Mouse (Mus musculus): Measurements from ENCODE around the gene Dtl. TPM values are rescaled to one million over a fixed set of nuclear protein-coding genes. Genes with fewer than 3 reads are reported as not detected.

Gene Dtl
- total RNA-seq, 1 experiment, result 43.6 TPM

DNA sequence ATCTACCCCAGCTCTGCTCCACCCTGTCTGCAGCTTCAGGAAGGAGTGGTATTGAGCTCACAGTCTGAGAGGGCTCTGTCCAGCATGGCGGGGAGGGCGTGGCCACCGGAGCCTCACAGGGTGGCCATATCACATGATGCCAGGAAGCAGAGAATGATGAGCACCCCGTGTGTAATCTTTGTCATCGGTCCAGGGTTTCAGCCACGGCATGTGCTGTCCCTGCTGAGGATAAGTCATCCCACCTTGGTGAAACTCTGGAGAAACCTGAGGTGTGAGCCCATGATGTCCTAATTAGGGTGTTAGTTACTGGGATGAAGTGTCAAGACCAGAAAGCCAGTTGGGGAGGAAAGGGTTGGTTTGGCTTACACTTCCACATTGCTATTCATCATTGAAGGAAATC, 33.7 kb upstream of the Dtl start:
- H3K4me3 ChIP-seq (ENCODE audit: insufficient read depth in 1 of 2, low read depth in 1 of 2, low read length in 2 of 2, poor library complexity in 1 of 2, severe bottlenecking in 1 of 2), result no peak overlapping the region
- H3K36me3 ChIP-seq (ENCODE audit: control insufficient read depth, insufficient read depth, low read length, poor library complexity, severe bottlenecking), result peaks cover 46% of the 10 kb centered on the region
- no peak overlapping the region for H3K9ac ChIP-seq (ENCODE audit: insufficient read depth, low read depth, low read length, poor library complexity, severe bottlenecking)
- TF ChIP-seq CHD2 (IDR thresholded peaks at IDR 0.05; ENCODE audit: low read depth, low read length) (no peak), HCFC1 (IDR thresholded peaks at IDR 0.05; ENCODE audit: borderline replicate concordance, insufficient read depth, low read length) (no peak), MAFK (IDR thresholded peaks at IDR 0.05; ENCODE audit: insufficient read depth, low read depth, low read length) (no peak), ZC3H11A (IDR thresholded peaks at IDR 0.05; ENCODE audit: borderline replicate concordance, low read depth, low read length) (no peak), ZNF384 (IDR thresholded peaks at IDR 0.05; ENCODE audit: low read depth, low read length) (no peak)
- H3K27ac ChIP-seq (ENCODE audit: insufficient read depth, low read depth, low read length, poor library complexity, severe bottlenecking), result no peak overlapping the region
- in situ Hi-C loops (cut with MboI; ENCODE audit: low sequenced_read_pairs in 2 of 2, unreplicated experiment in 2 of 2), result no loop called here
- no peaks in the 10 kb centered on the region for H3K9me3 ChIP-seq (ENCODE audit: control insufficient read depth, insufficient read depth, low read depth, low read length)
- peaks cover 0 to 2% of the 10 kb centered on the region in 2 experiments; a peak in 1 of 4 replicates for H3K4me1 ChIP-seq (ENCODE audit: control insufficient read depth in 2 of 2, insufficient read depth in 2 of 2, low read length in 2 of 2, poor library complexity in 1 of 2)
- no peak for DNase-seq (ENCODE audit: low read depth, low spot score)

DNA sequence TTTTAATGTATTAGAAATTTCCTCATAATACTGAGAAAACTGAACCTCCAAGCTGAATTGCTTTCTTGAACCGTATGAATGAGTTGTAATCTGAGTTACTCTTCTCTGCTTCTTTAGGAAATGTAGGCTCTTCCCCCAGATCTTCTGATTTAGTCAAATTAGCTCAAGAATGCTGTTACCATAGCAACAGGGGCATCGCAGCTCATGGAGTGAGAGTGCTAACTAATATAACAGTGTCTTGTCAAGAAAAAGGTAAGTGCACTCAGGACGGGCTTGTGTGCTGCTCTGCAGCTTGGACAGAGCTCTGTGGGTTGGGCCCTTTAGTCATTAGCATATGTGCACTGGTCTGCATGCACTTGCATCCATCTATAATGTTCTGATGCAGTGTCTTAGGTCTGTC, 29.3 kb upstream of the Dtl start:
- in situ Hi-C loops (cut with MboI; ENCODE audit: low sequenced_read_pairs in 2 of 2, unreplicated experiment in 2 of 2), result no loop called here
- Histone ChIP-seq H3K9ac (ENCODE audit: insufficient read depth, low read depth, low read length, poor library complexity, severe bottlenecking) (no peak overlapping the region), H3K9me3 (ENCODE audit: control insufficient read depth, insufficient read depth, low read depth, low read length) (no peaks in the 10 kb centered on the region), H3K36me3 (ENCODE audit: control insufficient read depth, insufficient read depth, low read length, poor library complexity, severe bottlenecking) (peaks cover 24% of the 10 kb centered on the region), H3K4me3 (ENCODE audit: insufficient read depth in 1 of 2, low read depth in 1 of 2, low read length in 2 of 2, poor library complexity in 1 of 2, severe bottlenecking in 1 of 2) (no peak overlapping the region), H3K4me1 (ENCODE audit: control insufficient read depth in 2 of 2, insufficient read depth in 2 of 2, low read length in 2 of 2, poor library complexity in 1 of 2) (peaks cover 0 to 2% of the 10 kb centered on the region in 2 experiments; a peak in 1 of 4 replicates), H3K27ac (ENCODE audit: insufficient read depth, low read depth, low read length, poor library complexity, severe bottlenecking) (no peak overlapping the region)
- no peak for TF ChIP-seq ZNF384 (IDR thresholded peaks at IDR 0.05; ENCODE audit: low read depth, low read length)
- TF ChIP-seq MAFK (IDR thresholded peaks at IDR 0.05; ENCODE audit: insufficient read depth, low read depth, low read length), result no peak
- no peak for TF ChIP-seq CHD2 (IDR thresholded peaks at IDR 0.05; ENCODE audit: low read depth, low read length)
- no peak for TF ChIP-seq HCFC1 (IDR thresholded peaks at IDR 0.05; ENCODE audit: borderline replicate concordance, insufficient read depth, low read length)
- TF ChIP-seq ZC3H11A (IDR thresholded peaks at IDR 0.05; ENCODE audit: borderline replicate concordance, low read depth, low read length), result no peak
- no peak for DNase-seq (ENCODE audit: low read depth, low spot score)

DNA sequence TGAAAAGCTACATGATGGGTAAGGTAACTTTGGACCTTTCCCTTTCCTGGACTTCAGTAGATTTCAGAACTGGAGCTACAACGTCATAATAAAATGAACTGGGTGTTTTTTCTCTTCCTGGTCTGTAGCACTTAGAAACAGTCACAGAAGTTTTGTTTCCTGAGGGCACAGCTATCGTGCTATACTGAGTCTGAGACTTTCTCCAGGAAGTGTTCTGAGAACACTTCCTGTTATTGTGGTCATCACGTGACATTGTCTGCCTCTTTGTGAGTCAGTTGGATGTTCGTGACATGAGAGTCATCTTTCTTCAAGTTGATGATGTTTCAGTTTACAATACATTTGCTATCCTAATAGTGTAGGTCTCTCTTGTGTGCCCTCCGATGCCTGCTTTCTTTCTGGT, 23.9 kb upstream of the Dtl start:
- Histone ChIP-seq H3K4me1 (ENCODE audit: control insufficient read depth in 2 of 2, insufficient read depth in 2 of 2, low read length in 2 of 2, poor library complexity in 1 of 2) (no peaks in the 10 kb centered on the region), H3K9ac (ENCODE audit: insufficient read depth, low read depth, low read length, poor library complexity, severe bottlenecking) (no peak overlapping the region), H3K27ac (ENCODE audit: insufficient read depth, low read depth, low read length, poor library complexity, severe bottlenecking) (no peak overlapping the region), H3K4me3 (ENCODE audit: insufficient read depth in 1 of 2, low read depth in 1 of 2, low read length in 2 of 2, poor library complexity in 1 of 2, severe bottlenecking in 1 of 2) (no peak overlapping the region), H3K9me3 (ENCODE audit: control insufficient read depth, insufficient read depth, low read depth, low read length) (no peaks in the 10 kb centered on the region), H3K36me3 (ENCODE audit: control insufficient read depth, insufficient read depth, low read length, poor library complexity, severe bottlenecking) (peaks cover 20% of the 10 kb centered on the region)
- DNase-seq (ENCODE audit: low read depth, low spot score), result no peak
- in situ Hi-C loops (cut with MboI; ENCODE audit: low sequenced_read_pairs in 2 of 2, unreplicated experiment in 2 of 2), result loop anchor here in 1 of 2 experiments (25.0 kb wide), 1 partner anchor 213 kb away; the partner anchor contains the start of gene Nek2
- TF ChIP-seq ZC3H11A (IDR thresholded peaks at IDR 0.05; ENCODE audit: borderline replicate concordance, low read depth, low read length), result no peak
- no peak for TF ChIP-seq HCFC1 (IDR thresholded peaks at IDR 0.05; ENCODE audit: borderline replicate concordance, insufficient read depth, low read length)
- no peak for TF ChIP-seq ZNF384 (IDR thresholded peaks at IDR 0.05; ENCODE audit: low read depth, low read length)
- TF ChIP-seq MAFK (IDR thresholded peaks at IDR 0.05; ENCODE audit: insufficient read depth, low read depth, low read length), result no peak
- TF ChIP-seq CHD2 (IDR thresholded peaks at IDR 0.05; ENCODE audit: low read depth, low read length), result no peak

DNA sequence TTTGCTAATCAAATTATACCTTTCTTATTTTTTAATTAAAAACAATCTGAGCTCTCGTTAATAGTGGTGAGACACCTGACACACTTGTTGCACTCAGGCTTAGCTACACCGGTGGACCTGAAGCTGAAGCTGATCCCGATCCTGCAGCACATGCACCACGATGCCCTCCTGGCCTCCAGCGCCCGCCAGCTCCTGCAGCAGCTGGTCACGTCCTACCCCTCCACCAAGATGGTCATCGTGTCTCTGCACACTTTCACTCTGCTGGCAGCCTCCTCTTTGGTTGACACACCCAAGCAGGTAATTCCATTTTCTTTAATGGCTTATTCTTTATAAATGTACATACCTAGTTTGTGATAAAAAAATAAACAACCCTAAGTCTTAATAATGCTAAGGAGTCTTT, 20.7 kb upstream of the Dtl start:
- H3K4me3 ChIP-seq (ENCODE audit: insufficient read depth in 1 of 2, low read depth in 1 of 2, low read length in 2 of 2, poor library complexity in 1 of 2, severe bottlenecking in 1 of 2), result no peak overlapping the region
- H3K9ac ChIP-seq (ENCODE audit: insufficient read depth, low read depth, low read length, poor library complexity, severe bottlenecking), result no peak overlapping the region
- in situ Hi-C loops (cut with MboI; ENCODE audit: low sequenced_read_pairs in 2 of 2, unreplicated experiment in 2 of 2), result loop anchor here in 1 of 2 experiments (25.0 kb wide), 1 partner anchor 216 kb away; the partner anchor contains the start of gene Nek2
- H3K9me3 ChIP-seq (ENCODE audit: control insufficient read depth, insufficient read depth, low read depth, low read length), result no peaks in the 10 kb centered on the region
- H3K36me3 ChIP-seq (ENCODE audit: control insufficient read depth, insufficient read depth, low read length, poor library complexity, severe bottlenecking), result peaks cover 18% of the 10 kb centered on the region
- no peak for DNase-seq (ENCODE audit: low read depth, low spot score)
- TF ChIP-seq ZC3H11A (IDR thresholded peaks at IDR 0.05; ENCODE audit: borderline replicate concordance, low read depth, low read length), result no peak
- H3K27ac ChIP-seq (ENCODE audit: insufficient read depth, low read depth, low read length, poor library complexity, severe bottlenecking), result no peak overlapping the region
- H3K4me1 ChIP-seq (ENCODE audit: control insufficient read depth in 2 of 2, insufficient read depth in 2 of 2, low read length in 2 of 2, poor library complexity in 1 of 2), result no peaks in the 10 kb centered on the region
